Mouse (Mus musculus) liver, embryonic 14.5 days (tissue): ENCODE data around the gene Bcas1. TPM values are rescaled to one million over a fixed set of nuclear protein-coding genes. Genes with fewer than 3 reads are reported as not detected.
A peak's percentile ranks its signal among the peaks of the same experiment; 100 is the strongest.

ENCODE experiments used
- ATAC-seq: fragments of 200-750 bp; cut with Nextera tagmentation; 2 replicates; pipeline ENCODE4 v1.8.0; 2017; ENCODE audit warnings: moderate number of reproducible peaks, mild to moderate bottlenecking, moderate library complexity; ENCODE audit not compliant: insufficient read depth
- DNase-seq, 3 experiments: peaks; one replicate each; pipeline ENCODE4 v3.0.0-alpha.2; 2012 to 2013; ENCODE audit warnings: low read depth in 3 of 3, low spot score in 3 of 3
- H3K27ac ChIP-seq: fragments of 300-500 bp; sonication (generic); 2 replicates; pipeline ENCODE4 v1.5.1; 2014; ENCODE audit warnings: moderate library complexity, mild to moderate bottlenecking, control low read depth, inconsistent platforms
- H3K27me3 ChIP-seq: fragments of 300-500 bp; sonication (generic); 2 replicates; pipeline ENCODE4 v1.6.1; 2014; ENCODE audit warnings: mild to moderate bottlenecking, low read length, moderate library complexity; ENCODE audit not compliant: control insufficient read depth, insufficient read depth
- H3K36me3 ChIP-seq: fragments of 300-500 bp; sonication (generic); replicated peaks from 2 replicates; pipeline ENCODE4 v1.6.1; 2014; ENCODE audit warnings: low read depth; ENCODE audit not compliant: control insufficient read depth, insufficient read depth
- H3K4me1 ChIP-seq, 2 experiments: fragments of 200-500 bp in 1 of 2; fragments of 300-500 bp in 1 of 2; sonication (generic) in 1 of 2; replicated peaks; 2 replicates each; pipeline ENCODE4 v1.6.1; 2012 to 2014; ENCODE audit warnings: antibody characterized with exemption in 1 of 2, inconsistent platforms in 1 of 2, low read length in 1 of 2; ENCODE audit not compliant: control insufficient read depth in 2 of 2, insufficient read depth in 2 of 2
- H3K4me2 ChIP-seq: fragments of 300-500 bp; sonication (generic); 2 replicates; pipeline ENCODE4 v1.6.1; 2014; ENCODE audit warnings: low read depth, mild to moderate bottlenecking, control low read depth, moderate library complexity
- H3K4me3 ChIP-seq, 2 experiments: fragments of 200-500 bp in 1 of 2; fragments of 300-500 bp in 1 of 2; sonication (generic) in 1 of 2; 2 replicates each; pipeline ENCODE4 v1.5.1; 2012 to 2014; ENCODE audit warnings: low read depth in 2 of 2, low read length in 2 of 2, mild to moderate bottlenecking in 2 of 2, control low read depth in 1 of 2, inconsistent platforms in 1 of 2, moderate library complexity in 1 of 2; ENCODE audit not compliant: insufficient read depth in 1 of 2
- H3K9ac ChIP-seq: fragments of 300-500 bp; sonication (generic); replicated peaks from 2 replicates; pipeline ENCODE4 v1.6.1; 2014; ENCODE audit warnings: mild to moderate bottlenecking, control low read depth, moderate library complexity
- H3K9me3 ChIP-seq: fragments of 300-500 bp; sonication (generic); 2 replicates; pipeline ENCODE4 v1.6.1; 2016; ENCODE audit warnings: low read length, mixed read lengths; ENCODE audit not compliant: control insufficient read depth
- CTCF ChIP-seq: IDR thresholded peaks from 2 replicates; pipeline ENCODE4 v1.5.1; 2016; ENCODE audit warnings: antibody characterized with exemption, low read depth, control low read depth
- EP300 ChIP-seq: IDR thresholded peaks from 2 replicates; pipeline ENCODE4 v1.6.1; 2016; ENCODE audit warnings: antibody characterized with exemption, low read depth
- WGBS: fragments of 180-500 bp; shearing (Covaris S2); extraction: QIAGEN DNeasy Blood & Tissue Kit; methylation state at CpG from one replicate; pipeline ENCODE4 v1.1.7; 2014; ENCODE audit not compliant: insufficient replicate concordance; 5-methylcytosine and 5-hydroxymethylcytosine counted together
- polyA plus RNA-seq, 2 experiments: library from polyadenylated mRNA; depleted of rRNA in 1 of 2; stranded (reverse) in 1 of 2; unstranded in 1 of 2; fragments of >200 nt; fragmentation: Nextera tagmentation in 1 of 2; extraction: Ambion mirVana in 1 of 2; gene quantifications; 2 replicates each; pipeline versions ENCODE4 v1.2.1 to v1.2.3; 2012 to 2014

Gene Bcas1
- polyA plus RNA-seq, 2 experiments: 3.9 to 5.7 TPM

DNA sequence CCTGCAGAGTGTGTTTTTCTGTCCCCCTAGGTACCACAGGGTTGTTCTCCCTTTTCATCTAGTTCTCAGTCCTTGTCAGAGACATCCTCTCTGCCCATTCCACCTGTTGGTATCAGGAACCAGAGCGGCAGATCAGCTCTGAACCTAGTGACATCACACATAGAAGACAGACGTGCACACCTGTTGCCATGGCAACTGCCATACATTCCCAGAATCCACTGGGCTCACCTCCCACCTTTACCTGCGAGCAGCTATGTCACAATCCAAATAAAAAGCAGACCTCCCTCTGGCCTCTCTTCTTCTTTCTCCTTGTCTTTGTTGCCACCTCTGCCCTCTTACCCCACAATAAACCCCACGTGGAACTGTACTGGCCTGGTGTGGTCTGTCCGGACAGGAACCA lies 42.9 kb upstream of the Bcas1 start:
- WGBS: 52% methylated on average over 5 of the region's 5 CpGs
- no peaks in the 10 kb centered on the region for H3K27me3 ChIP-seq
- H3K9ac ChIP-seq: no peak overlapping the region
- no peaks in the 10 kb centered on the region for H3K36me3 ChIP-seq
- ATAC-seq (no peak), DNase-seq (no peak)
- H3K9me3 ChIP-seq: no peaks in the 10 kb centered on the region
- no peak overlapping the region for H3K4me3 ChIP-seq
- no peak overlapping the region for H3K4me2 ChIP-seq
- H3K4me1 ChIP-seq: peaks cover 0 to 7% of the 10 kb centered on the region in 2 experiments; a peak in 2 of 4 replicates
- TF ChIP-seq EP300 (no peak), CTCF (no peak)
- H3K27ac ChIP-seq: no peak overlapping the region

DNA sequence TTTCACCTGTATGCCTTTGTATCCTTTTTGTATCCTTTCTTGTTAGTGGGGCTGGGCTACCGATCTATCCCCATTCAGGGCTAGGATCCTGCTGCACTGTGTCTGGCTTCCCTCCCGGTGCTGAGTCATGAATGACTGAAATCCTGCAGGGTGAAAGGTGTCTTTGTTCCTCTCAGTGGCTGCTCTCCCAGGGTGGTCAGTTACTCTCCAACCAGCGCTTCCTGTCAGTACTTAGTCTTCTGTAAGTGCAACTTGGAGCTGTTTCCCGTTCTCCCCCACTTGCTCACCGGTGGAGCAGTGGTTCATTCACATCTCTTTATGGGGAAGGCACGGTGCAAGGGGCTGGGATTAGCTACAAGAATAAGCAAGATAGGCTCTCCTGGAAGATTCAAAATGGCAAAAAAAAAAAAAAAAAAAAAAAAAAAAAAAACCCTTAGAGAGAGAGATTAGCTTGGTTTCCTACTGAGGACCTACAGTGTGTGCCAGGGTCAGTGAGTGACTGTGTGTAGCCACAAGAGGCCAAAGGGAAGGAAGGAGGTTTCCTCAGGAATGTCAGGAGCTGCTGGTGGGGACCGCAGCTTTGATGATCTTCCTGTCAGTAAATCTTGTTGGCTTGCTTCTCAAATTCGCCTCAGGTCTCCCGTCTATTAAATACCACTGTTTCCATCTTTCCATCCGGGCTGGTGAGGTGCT lies 42.1 kb upstream of the Bcas1 start:
- 5% methylated on average over 10 of the region's 10 CpGs for WGBS
- Histone ChIP-seq H3K9ac (no peak overlapping the region), H3K9me3 (no peaks in the 10 kb centered on the region), H3K4me1 (peaks cover 0 to 7% of the 10 kb centered on the region in 2 experiments; a peak in 2 of 4 replicates), H3K4me2 (no peak overlapping the region), H3K27ac (no peak overlapping the region), H3K36me3 (no peaks in the 10 kb centered on the region), H3K4me3 (no peak overlapping the region), H3K27me3 (no peaks in the 10 kb centered on the region)
- TF ChIP-seq CTCF (no peak), EP300 (no peak)
- ATAC-seq (no peak), DNase-seq (no peak)

DNA sequence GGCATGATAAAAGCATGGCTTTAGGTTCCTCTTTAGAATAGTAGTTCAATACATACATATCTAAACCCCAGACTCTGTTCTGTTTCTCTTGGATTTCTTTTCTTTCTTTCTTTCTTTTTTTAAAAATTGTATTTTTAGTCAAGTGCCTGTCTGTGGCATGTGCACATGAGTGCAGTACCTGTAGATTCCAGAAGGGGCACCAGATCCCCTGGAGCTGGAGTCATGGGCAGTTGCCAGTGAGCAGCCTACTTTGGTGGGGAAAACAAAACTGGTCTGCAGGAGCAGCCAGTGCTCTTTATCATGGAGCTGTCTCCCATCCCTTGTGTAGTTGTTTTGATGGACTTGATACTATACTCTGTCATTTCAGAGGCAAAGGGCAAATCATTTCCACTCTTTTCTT lies 40.4 kb upstream of the Bcas1 start:
- DNase-seq: no peak
- Histone ChIP-seq H3K36me3 (no peaks in the 10 kb centered on the region), H3K27me3 (no peaks in the 10 kb centered on the region), H3K27ac (no peak overlapping the region), H3K9me3 (no peaks in the 10 kb centered on the region), H3K4me2 (no peak overlapping the region), H3K4me1 (peaks cover 0 to 7% of the 10 kb centered on the region in 2 experiments; a peak in 2 of 4 replicates), H3K4me3 (no peak overlapping the region), H3K9ac (no peak overlapping the region)
- no peak for TF ChIP-seq EP300
- peak; percentile 54 for TF ChIP-seq CTCF
- no peak for ATAC-seq

DNA sequence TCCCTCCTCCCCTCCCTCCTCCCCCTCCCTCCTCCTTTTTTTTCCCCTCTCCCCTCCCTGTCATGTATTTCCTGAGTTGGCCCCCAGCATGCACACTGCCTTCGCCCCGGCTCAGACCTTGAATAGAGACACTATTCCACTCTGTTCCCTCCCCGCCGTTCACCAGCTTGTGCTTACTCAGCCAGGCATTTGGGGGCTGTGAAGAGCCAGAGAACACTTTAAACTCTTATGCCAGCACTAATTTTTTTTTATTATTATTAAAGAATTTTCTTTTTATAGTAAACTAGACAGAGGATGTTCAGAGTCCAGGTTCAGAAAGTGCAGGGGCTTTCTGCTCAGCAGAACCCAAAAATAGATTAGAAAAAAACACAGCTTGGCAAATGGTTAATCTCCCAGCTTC lies 37.2 kb upstream of the Bcas1 start:
- Histone ChIP-seq H3K27me3 (no peaks in the 10 kb centered on the region), H3K4me2 (no peak overlapping the region), H3K4me3 (no peak overlapping the region), H3K4me1 (peaks cover 0 to 6% of the 10 kb centered on the region in 2 experiments; a peak in 2 of 4 replicates), H3K36me3 (no peaks in the 10 kb centered on the region), H3K9me3 (no peaks in the 10 kb centered on the region), H3K27ac (no peak overlapping the region), H3K9ac (no peak overlapping the region)
- no peak for TF ChIP-seq EP300
- TF ChIP-seq CTCF: no peak
- ATAC-seq (no peak), DNase-seq (no peak)
- WGBS: 50% methylated on average over 4 of the region's 4 CpGs

DNA sequence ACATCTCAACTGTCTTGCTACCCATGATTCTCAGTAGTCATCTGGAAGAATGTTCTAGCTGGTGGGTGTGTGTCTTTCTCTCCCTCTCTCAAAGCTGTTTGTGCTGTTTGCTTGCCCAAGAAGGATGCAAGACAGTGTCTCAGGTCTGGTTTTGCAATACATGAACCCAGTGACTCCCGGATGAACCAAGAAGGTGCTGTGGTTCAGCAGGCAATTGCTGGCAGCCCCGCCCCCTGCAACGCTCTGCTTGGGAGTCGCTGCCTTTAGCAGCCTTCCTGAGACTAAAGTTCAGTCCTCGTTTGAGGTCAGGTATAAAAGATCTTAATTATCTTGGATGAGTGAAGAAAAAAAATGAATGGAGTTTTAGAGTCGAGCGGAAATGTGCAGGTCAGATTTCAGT lies 34.0 kb upstream of the Bcas1 start:
- no peak overlapping the region for H3K4me3 ChIP-seq
- TF ChIP-seq CTCF (no peak), EP300 (no peak)
- H3K9me3 ChIP-seq: no peaks in the 10 kb centered on the region
- 54% methylated on average over 7 of the region's 7 CpGs for WGBS
- DNase-seq (no peak), ATAC-seq (no peak)
- no peak overlapping the region for H3K9ac ChIP-seq
- H3K27ac ChIP-seq: no peak overlapping the region
- no peaks in the 10 kb centered on the region for H3K36me3 ChIP-seq
- no peaks in the 10 kb centered on the region for H3K27me3 ChIP-seq
- peaks cover 0 to 8% of the 10 kb centered on the region in 2 experiments; a peak in 2 of 4 replicates for H3K4me1 ChIP-seq
- no peak overlapping the region for H3K4me2 ChIP-seq
